In genomic region chr11:5290691-5291090, GRCm38 (mm10) we compare ENCODE assay signal across 8 mouse cellular contexts. TPM values are rescaled to one million over a fixed set of nuclear protein-coding genes. Genes with fewer than 3 reads are reported as not detected.
A peak's percentile ranks its signal among the peaks of the same experiment; 100 is the strongest.
DNase-seq lines count a peak whose midpoint lies in the region; ATAC-seq and TF ChIP-seq lines count a peak whose summit lies in the region.

No protein-coding gene starts in this region.

- no peak overlapping the region; the same call in 1 of the 2 replicates for H3K27ac ChIP-seq in kidney, embryonic 15.5 days
- no peak overlapping the region for H3K27ac ChIP-seq in hindbrain, embryonic 14.5 days
- no peak overlapping the region for H3K27ac ChIP-seq in limb, embryonic 14.5 days (replicated peaks; ENCODE audit: low read depth, low read length)

- H3K4me1 ChIP-seq in kidney, embryonic 15.5 days, result peaks cover 24% of the 10 kb centered on the region
- H3K4me1 ChIP-seq in hindbrain, embryonic 14.5 days (replicated peaks; ENCODE audit: control insufficient read depth, insufficient read depth, low read length), result no peaks in the 10 kb centered on the region
- H3K4me1 ChIP-seq in limb, embryonic 14.5 days (ENCODE audit: control insufficient read depth, insufficient read depth, low read length), result 0 out of 2 replicates have a peak, but pooled peaks cover 4% of the 10 kb centered on the region

- TF ChIP-seq POLR2A in limb, embryonic 14.5 days (IDR thresholded peaks at IDR 0.05; ENCODE audit: borderline replicate concordance, extremely low read depth, insufficient read depth, insufficient read length), result no peak

- no peak overlapping the region for H3K4me3 ChIP-seq in kidney, embryonic 15.5 days (replicated peaks)
- no peak overlapping the region for H3K4me3 ChIP-seq in hindbrain, embryonic 14.5 days (replicated peaks; ENCODE audit: low read length)
- H3K4me3 ChIP-seq in limb, embryonic 14.5 days (replicated peaks; ENCODE audit: low read length), result no peak overlapping the region

- ATAC-seq in kidney, embryonic 15.5 days (replicated peaks; ENCODE audit: low FRiP score), result no peak
- ATAC-seq in hindbrain, embryonic 14.5 days (ENCODE audit: low FRiP score), result no peak
- no peak for ATAC-seq in limb, embryonic 14.5 days (ENCODE audit: low FRiP score, low read depth)
- no peak for ATAC-seq in megakaryocyte-erythroid progenitor cell, adult 5-6 weeks (replicated peaks; ENCODE audit: low FRiP score, low TSS enrichment, poor library complexity, severe bottlenecking)

- DNase-seq in kidney, adult 11 months, result peak; percentile 31
- DNase-seq in NIH3T3 (ENCODE audit: low read depth), result peak; percentile 84
- peak; percentile 88 to 90 for DNase-seq in cerebellum, postnatal 14 days
- DNase-seq in hindbrain, embryonic 14.5 days (ENCODE audit: low spot score), result peak; percentile 87
- peak; percentile 79 for DNase-seq in limb, embryonic 14.5 days (ENCODE audit: low spot score)
- peak; percentile 53 for DNase-seq in retina, adult 2 months (ENCODE audit: low read depth, low spot score)

- no peaks in the 10 kb centered on the region for H3K27me3 ChIP-seq in kidney, embryonic 15.5 days
- no peaks in the 10 kb centered on the region for H3K27me3 ChIP-seq in hindbrain, embryonic 14.5 days (ENCODE audit: control insufficient read depth, insufficient read depth, low read length)
- H3K27me3 ChIP-seq in limb, embryonic 14.5 days (ENCODE audit: control insufficient read depth, insufficient read depth, low read length), result no peaks in the 10 kb centered on the region

- WGBS in kidney, embryonic 15.5 days, result 18% methylated on average over 5 of the region's 5 CpGs
- 19% methylated on average over 5 of the region's 5 CpGs for WGBS in hindbrain, embryonic 14.5 days
- WGBS in limb, embryonic 14.5 days, result 19% methylated on average over 5 of the region's 5 CpGs

- H3K9me3 ChIP-seq in kidney, embryonic 15.5 days (replicated peaks), result no peaks in the 10 kb centered on the region
- H3K9me3 ChIP-seq in hindbrain, embryonic 14.5 days (ENCODE audit: control insufficient read depth, low read length), result no peaks in the 10 kb centered on the region
- H3K9me3 ChIP-seq in limb, embryonic 14.5 days (ENCODE audit: control insufficient read depth, low read length), result no peaks in the 10 kb centered on the region

- no peak overlapping the region for H3K4me2 ChIP-seq in kidney, embryonic 15.5 days
- H3K4me2 ChIP-seq in hindbrain, embryonic 14.5 days (replicated peaks), result no peak overlapping the region
- no peak overlapping the region for H3K4me2 ChIP-seq in limb, embryonic 14.5 days (replicated peaks; ENCODE audit: low read depth, low read length, severe bottlenecking)

- H3K36me3 ChIP-seq in kidney, embryonic 15.5 days, result peaks cover 38% of the 10 kb centered on the region
- peaks cover 20% of the 10 kb centered on the region for H3K36me3 ChIP-seq in hindbrain, embryonic 14.5 days (replicated peaks; ENCODE audit: control insufficient read depth, insufficient read depth)
- peaks cover 21% of the 10 kb centered on the region for H3K36me3 ChIP-seq in limb, embryonic 14.5 days (ENCODE audit: control insufficient read depth, insufficient read depth, low read length)

- no peak overlapping the region for H3K9ac ChIP-seq in kidney, embryonic 15.5 days
- no peak overlapping the region for H3K9ac ChIP-seq in hindbrain, embryonic 14.5 days
- H3K9ac ChIP-seq in limb, embryonic 14.5 days (ENCODE audit: low read depth, low read length, severe bottlenecking), result no peak overlapping the region

RNA-seq across cellular contexts. Expression of gene Kremen1, which starts 29.3 kb away (rescaled TPM):
- polyA plus RNA-seq in kidney, embryonic 15.5 days (2015; fragmentation: Nextera tagmentation; extraction: Ambion mirVana), result 21.8 and 22.9 TPM in 2 replicates
- polyA plus RNA-seq in hindbrain, embryonic 14.5 days (2014; fragmentation: Nextera tagmentation; extraction: Ambion mirVana), result 3.9 and 5.7 TPM in 2 replicates
- 30.9 and 36.8 TPM in 2 replicates for polyA plus RNA-seq in limb, embryonic 14.5 days (2012; rRNA removed)
- 20.8 and 23.7 TPM in 2 replicates for polyA plus RNA-seq in limb, embryonic 14.5 days (2014; fragmentation: Nextera tagmentation; extraction: Ambion mirVana)
- total RNA-seq in megakaryocyte-erythroid progenitor cell, adult 5-6 weeks (2014; fragmentation: Nextera tagmentation), result 1.1 and 3.0 TPM in 2 replicates
- 1.1 and 2.1 TPM in 2 replicates for total RNA-seq in megakaryocyte-erythroid progenitor cell, adult 5-6 weeks (2017)

Comparison
In these comparisons a context has a peak if more than half of its experiments do, and no peak if none do; other contexts are left out.
1. DNase-seq: peak in every context shown above with its lines; median percentile 89 in cerebellum, postnatal 14 days; 87 in hindbrain, embryonic 14.5 days; 84 in NIH3T3; 79 in limb, embryonic 14.5 days; 53 in retina, adult 2 months; 31 in kidney, adult 11 months.